ENCODE assay signal across 7 mouse cellular contexts in the genomic region with DNA sequence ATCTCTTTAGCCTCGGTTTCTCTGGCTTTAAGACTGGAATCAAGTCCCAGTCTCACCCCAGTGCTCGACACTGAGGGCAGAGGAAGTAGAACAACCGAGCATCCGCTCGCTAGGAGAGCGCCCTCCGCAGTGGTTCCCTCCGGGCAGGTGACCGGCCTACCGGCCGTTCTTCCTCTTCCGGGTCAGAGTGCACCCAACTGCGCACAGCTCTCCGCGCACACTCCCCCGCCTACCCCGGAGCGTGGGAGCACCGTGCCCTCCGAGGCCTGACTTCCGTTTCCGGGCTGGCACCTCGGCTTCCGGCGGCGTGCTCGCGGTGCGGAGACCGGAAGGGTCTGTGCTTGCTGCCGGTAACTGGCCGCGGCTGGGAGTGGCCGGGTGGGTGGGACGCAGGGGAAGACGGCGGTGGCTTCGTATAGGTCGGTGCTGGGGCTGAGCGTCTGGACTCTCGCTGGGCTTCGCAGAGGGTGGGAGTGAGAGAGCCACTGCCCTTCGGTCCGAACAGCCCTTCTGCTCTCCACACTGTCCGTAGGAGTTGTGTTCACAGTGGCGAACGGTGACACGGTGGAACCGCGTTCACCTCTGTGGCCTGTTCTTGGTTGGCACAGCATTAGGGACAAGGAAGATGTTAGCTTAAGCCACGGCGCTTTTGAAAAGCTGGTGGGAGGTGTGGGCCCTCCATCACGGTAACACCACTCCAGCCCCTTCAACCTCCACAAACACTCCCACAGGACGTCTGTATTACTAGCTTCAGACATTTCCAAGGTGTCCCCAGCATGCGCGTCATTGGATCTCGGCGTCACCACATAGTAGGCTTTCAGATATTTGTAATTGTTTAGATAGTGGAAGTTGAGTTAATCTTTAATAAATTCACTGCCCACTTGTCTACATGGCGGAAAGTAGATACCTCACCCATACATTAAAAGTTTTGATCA. TPM values are rescaled to one million over a fixed set of nuclear protein-coding genes. Genes with fewer than 3 reads are reported as not detected.
A peak's percentile ranks its signal among the peaks of the same experiment; 100 is the strongest.
DNase-seq lines count a peak whose midpoint lies in the region; ATAC-seq lines count a peak whose summit lies in the region.

Thumpd3 (plus strand) TSS at position 185 of the 935 bp plus-strand sequence.

- peaks cover 16% of the 10 kb centered on the region for H3K4me1 ChIP-seq in intestine, embryonic 16.5 days (ENCODE audit: control insufficient read depth, insufficient read depth, low read length)
- H3K4me1 ChIP-seq in midbrain, embryonic 11.5 days (ENCODE audit: control insufficient read depth, insufficient read depth, low read length): peaks cover 13% of the 10 kb centered on the region

- peaks cover 6% of the 10 kb centered on the region for H3K36me3 ChIP-seq in intestine, embryonic 16.5 days (ENCODE audit: control insufficient read depth, insufficient read depth, low read length)
- peaks cover 7% of the 10 kb centered on the region for H3K36me3 ChIP-seq in midbrain, embryonic 11.5 days (ENCODE audit: control insufficient read depth, insufficient read depth, low read length)

- WGBS in intestine, embryonic 16.5 days: under 1% methylated on average over 58 of the region's 59 CpGs
- under 1% methylated on average over 59 of the region's 59 CpGs for WGBS in midbrain, embryonic 11.5 days

- peak within 1 kb of the TSS; percentile 89 for H3K4me2 ChIP-seq in intestine, embryonic 16.5 days (ENCODE audit: low read depth, low read length)
- H3K4me2 ChIP-seq in midbrain, embryonic 11.5 days: peak within 1 kb of the TSS; percentile 98

- no peaks in the 10 kb centered on the region for H3K27me3 ChIP-seq in intestine, embryonic 16.5 days (replicated peaks; ENCODE audit: control insufficient read depth, insufficient read depth, low read length)
- no peaks in the 10 kb centered on the region for H3K27me3 ChIP-seq in midbrain, embryonic 11.5 days (ENCODE audit: control insufficient read depth, insufficient read depth, low read length)

- intact Hi-C loops in left cerebral cortex, postnatal 36 days (cut with DNase I): loop anchor here (1.0 to 10.0 kb wide), 2 partner anchors 30 to 278 kb away; partner anchors contain the start of gene Ogg1

- H3K9me3 ChIP-seq in intestine, embryonic 16.5 days (ENCODE audit: control insufficient read depth, low read length): no peaks in the 10 kb centered on the region
- no peaks in the 10 kb centered on the region for H3K9me3 ChIP-seq in midbrain, embryonic 11.5 days (ENCODE audit: control insufficient read depth, low read length)

- H3K9ac ChIP-seq in intestine, embryonic 16.5 days (ENCODE audit: low read depth, low read length): peak within 1 kb of the TSS; percentile 87
- H3K9ac ChIP-seq in midbrain, embryonic 11.5 days (ENCODE audit: low read length): peak within 1 kb of the TSS; percentile 88

- peak; percentile 99 for DNase-seq in adrenal gland, adult 2 months
- DNase-seq in embryo, embryonic 11.5 days (ENCODE audit: low read depth, low spot score): peak; percentile 93
- peak; percentile 98 for DNase-seq in gastrocnemius, postnatal 4 days (ENCODE audit: low spot score in 2 of 2)
- DNase-seq in left cerebral cortex, postnatal 36 days (ENCODE audit: low spot score in 2 of 2): peak; percentile 96
- DNase-seq in midbrain, embryonic 11.5 days (ENCODE audit: low spot score, missing footprints): peak; percentile 99
- peak; percentile 97 for DNase-seq in skeletal muscle tissue, adult 2 months (ENCODE audit: low read depth, low spot score)

- ATAC-seq in intestine, embryonic 16.5 days: peak; percentile 99
- ATAC-seq in midbrain, embryonic 11.5 days (ENCODE audit: low FRiP score): peak; percentile 100

- peak within 1 kb of the TSS; percentile 99 for H3K27ac ChIP-seq in intestine, embryonic 16.5 days (ENCODE audit: low read length)
- H3K27ac ChIP-seq in midbrain, embryonic 11.5 days (ENCODE audit: low read depth, low read length): peak within 1 kb of the TSS; percentile 87

- peak within 1 kb of the TSS; percentile 78 for H3K4me3 ChIP-seq in intestine, embryonic 16.5 days (ENCODE audit: low read length)
- peak within 1 kb of the TSS; percentile 83 for H3K4me3 ChIP-seq in midbrain, embryonic 11.5 days (ENCODE audit: low read depth, low read length)

RNA-seq across cellular contexts. Expression of gene Thumpd3, which starts in this region (rescaled TPM):
- total RNA-seq in adrenal gland, adult 2 months (2021): 10 to 100 TPM; 32.7 to 35.2 TPM
- 2.8 and 3.0 TPM in 2 replicates for polyA plus RNA-seq in adrenal gland, adult 2 months (2012; rRNA removed)
- 10 to 100 TPM; 20.7 to 22.1 TPM for total RNA-seq in gastrocnemius, postnatal 4 days (2021)
- polyA plus RNA-seq in intestine, embryonic 16.5 days (2015; fragmentation: Nextera tagmentation; extraction: Ambion mirVana): 57.7 and 63.0 TPM in 2 replicates
- total RNA-seq in left cerebral cortex, postnatal 36 days (2021): 10 to 100 TPM; 22.6 to 30.6 TPM
- 57.1 and 59.5 TPM in 2 replicates for polyA plus RNA-seq in midbrain, embryonic 11.5 days (2014; fragmentation: Nextera tagmentation; extraction: Ambion mirVana)

Comparison
In these comparisons a context has a peak if more than half of its experiments do, and no peak if none do; other contexts are left out.
1. Peak in every context shown above with its lines: DNase-seq, ATAC-seq, H3K4me3 ChIP-seq and H3K27ac ChIP-seq.
2. RNA of gene Thumpd3 (polyA plus RNA-seq): 57.7 to 63.0 TPM in intestine, embryonic 16.5 days and 57.1 to 59.5 TPM in midbrain, embryonic 11.5 days; 2.8 to 3.0 TPM in adrenal gland, adult 2 months; every median in the first group is over 10 times any median in the second.